Mouse (Mus musculus) forebrain, embryonic 12.5 days (tissue): Measurements from ENCODE around the gene Prex1. TPM values are rescaled to one million over a fixed set of nuclear protein-coding genes. Genes with fewer than 3 reads are reported as not detected.
A peak's percentile ranks its signal among the peaks of the same experiment; 100 is the strongest.

ENCODE experiments used
- ATAC-seq: fragments of 200-750 bp; cut with Nextera tagmentation; 2 replicates; pipeline ENCODE4 v1.8.0; 2017; ENCODE audit warnings: moderate TSS enrichment; ENCODE audit not compliant: low FRiP score
- H3K27ac ChIP-seq: fragments of 300-500 bp; sonication (generic); 2 replicates; pipeline ENCODE4 v1.5.1; 2016; ENCODE audit warnings: mild to moderate bottlenecking
- H3K27me3 ChIP-seq: fragments of 300-500 bp; sonication (generic); 2 replicates; pipeline ENCODE4 v1.6.1; 2016; ENCODE audit warnings: mild to moderate bottlenecking
- H3K36me3 ChIP-seq: fragments of 300-500 bp; sonication (generic); replicated peaks from 2 replicates; pipeline ENCODE4 v1.6.1; 2016; ENCODE audit warnings: mild to moderate bottlenecking
- H3K4me1 ChIP-seq: fragments of 300-500 bp; sonication (generic); 2 replicates; pipeline ENCODE4 v1.6.1; 2016
- H3K4me2 ChIP-seq: fragments of 300-500 bp; sonication (generic); 2 replicates; pipeline ENCODE4 v1.6.1; 2016; ENCODE audit warnings: mild to moderate bottlenecking, moderate library complexity
- H3K4me3 ChIP-seq: fragments of 300-500 bp; sonication (generic); replicated peaks from 2 replicates; pipeline ENCODE4 v1.5.1; 2016; ENCODE audit warnings: mild to moderate bottlenecking
- H3K9ac ChIP-seq: fragments of 300-500 bp; sonication (generic); 2 replicates; pipeline ENCODE4 v1.6.1; 2016; ENCODE audit warnings: mild to moderate bottlenecking
- H3K9me3 ChIP-seq: fragments of 300-500 bp; sonication (generic); 2 replicates; pipeline ENCODE4 v1.6.1; 2016
- WGBS: fragments of 180-500 bp; shearing (Covaris S2); methylation state at CpG from one replicate; pipeline ENCODE4 v1.1.7; 2016; 5-methylcytosine and 5-hydroxymethylcytosine counted together
- polyA plus RNA-seq: library from polyadenylated mRNA; unstranded; fragments of >200 nt; fragmentation: Nextera tagmentation; extraction: Ambion mirVana; gene quantifications from 2 replicates; pipeline ENCODE4 v1.2.1, GENCODE M21; 2016

Prex1 gene
- polyA plus RNA-seq, 1 experiment from 2014 or later, result 29.9 TPM

GRCm38 (mm10) chr2:166719301-166719929 lies 5.8 kb upstream of the Prex1 start:
- WGBS, result 75% methylated on average over 1 of the region's 1 CpGs
- Histone ChIP-seq H3K27ac (no peak overlapping the region), H3K4me1 (peaks cover 2% of the 10 kb centered on the region), H3K4me2 (no peak overlapping the region), H3K4me3 (no peak overlapping the region), H3K36me3 (no peaks in the 10 kb centered on the region), H3K9ac (no peak overlapping the region), H3K9me3 (no peaks in the 10 kb centered on the region), H3K27me3 (0 out of 2 replicates have a peak, but pooled peaks cover 5% of the 10 kb centered on the region)
- no peak for ATAC-seq

- no peak overlapping the region for H3K4me3 ChIP-seq
- H3K9ac ChIP-seq, result no peak overlapping the region
- 61% methylated on average over 7 of the region's 7 CpGs for WGBS
- H3K4me2 ChIP-seq, result no peak overlapping the region
- H3K27me3 ChIP-seq, result 0 out of 2 replicates have a peak, but pooled peaks cover 5% of the 10 kb centered on the region
- H3K36me3 ChIP-seq, result no peaks in the 10 kb centered on the region
- no peak overlapping the region for H3K27ac ChIP-seq
- H3K9me3 ChIP-seq, result no peaks in the 10 kb centered on the region
- ATAC-seq, result no peak
- peaks cover 28% of the 10 kb centered on the region for H3K4me1 ChIP-seq
Observed at GRCm38 (mm10) chr2:166716067-166716466, 2.4 kb upstream of the Prex1 start.

- H3K27ac ChIP-seq, result no peak overlapping the region
- WGBS, result 9% methylated on average over 11 of the region's 11 CpGs
- ATAC-seq, result peak; percentile 0; the same call in 1 of the 2 replicates
- H3K4me3 ChIP-seq, result peak overlapping the region; percentile 78
- H3K9me3 ChIP-seq, result no peaks in the 10 kb centered on the region
- H3K36me3 ChIP-seq, result no peaks in the 10 kb centered on the region
- peaks cover 32% of the 10 kb centered on the region for H3K4me1 ChIP-seq
- H3K9ac ChIP-seq, result peak overlapping the region; percentile 47; the same call in 1 of the 2 replicates
- H3K4me2 ChIP-seq, result peak overlapping the region; percentile 87
- 0 out of 2 replicates have a peak, but pooled peaks cover 5% of the 10 kb centered on the region for H3K27me3 ChIP-seq
Observed at GRCm38 (mm10) chr2:166714427-166714699, 731 bp upstream of the Prex1 start.

- no peaks in the 10 kb centered on the region for H3K9me3 ChIP-seq
- peaks cover 34% of the 10 kb centered on the region for H3K4me1 ChIP-seq
- H3K4me3 ChIP-seq, result peak overlapping the region; percentile 78
- WGBS, result under 1% methylated on average over 64 of the region's 64 CpGs
- H3K27ac ChIP-seq, result peak overlapping the region; percentile 70
- peak overlapping the region; percentile 87 for H3K4me2 ChIP-seq
- 0 out of 2 replicates have a peak, but pooled peaks cover 5% of the 10 kb centered on the region for H3K27me3 ChIP-seq
- H3K9ac ChIP-seq, result peak overlapping the region; percentile 74
- ATAC-seq, result peak; percentile 75
- H3K36me3 ChIP-seq, result no peaks in the 10 kb centered on the region
Observed at GRCm38 (mm10) chr2:166712801-166713689, 587 bp downstream of the Prex1 start.

- H3K36me3 ChIP-seq, result no peaks in the 10 kb centered on the region
- no peak for ATAC-seq
Observed at GRCm38 (mm10) chr2:166712310-166712709, 1.3 kb downstream of the Prex1 start.

GRCm38 (mm10) chr2:166711681-166712132 lies 1.9 kb downstream of the Prex1 start:
- no peak for ATAC-seq
- H3K27me3 ChIP-seq, result 0 out of 2 replicates have a peak, but pooled peaks cover 5% of the 10 kb centered on the region
- WGBS, result 24% methylated on average over 7 of the region's 7 CpGs
- peaks cover 40% of the 10 kb centered on the region for H3K4me1 ChIP-seq
- peak overlapping the region; percentile 78 for H3K4me3 ChIP-seq
- H3K27ac ChIP-seq, result no peak overlapping the region
- no peaks in the 10 kb centered on the region for H3K9me3 ChIP-seq
- H3K36me3 ChIP-seq, result no peaks in the 10 kb centered on the region
- peak overlapping the region; percentile 87 for H3K4me2 ChIP-seq
- H3K9ac ChIP-seq, result peak overlapping the region; percentile 74

More at GRCm38 (mm10) chr2:166712310-166712709, 1.3 kb downstream of the Prex1 start:
- Histone ChIP-seq H3K4me3 (peak overlapping the region; percentile 78), H3K9ac (peak overlapping the region; percentile 74), H3K4me2 (peak overlapping the region; percentile 87), H3K27me3 (0 out of 2 replicates have a peak, but pooled peaks cover 5% of the 10 kb centered on the region), H3K4me1 (peaks cover 40% of the 10 kb centered on the region), H3K27ac (peak overlapping the region; percentile 70; the same call in 1 of the 2 replicates), H3K9me3 (no peaks in the 10 kb centered on the region)
- 0% methylated on average over 4 of the region's 4 CpGs for WGBS

- no peak overlapping the region for H3K4me2 ChIP-seq
- no peaks in the 10 kb centered on the region for H3K27me3 ChIP-seq
- H3K4me3 ChIP-seq, result no peak overlapping the region
- H3K36me3 ChIP-seq, result peaks cover 8% of the 10 kb centered on the region
- 97% methylated on average over 2 of the region's 2 CpGs for WGBS
- H3K4me1 ChIP-seq, result peaks cover 40% of the 10 kb centered on the region
- no peak overlapping the region for H3K9ac ChIP-seq
- H3K27ac ChIP-seq, result no peak overlapping the region
- no peaks in the 10 kb centered on the region for H3K9me3 ChIP-seq
- no peak for ATAC-seq
Observed at GRCm38 (mm10) chr2:166709883-166710282, 3.7 kb downstream of the Prex1 start.

GRCm38 (mm10) chr2:166708304-166708703 lies 5.3 kb downstream of the Prex1 start:
- H3K27ac ChIP-seq, result no peak overlapping the region
- no peaks in the 10 kb centered on the region for H3K9me3 ChIP-seq
- no peak overlapping the region for H3K9ac ChIP-seq
- peaks cover 34% of the 10 kb centered on the region for H3K4me1 ChIP-seq
- no peak for ATAC-seq
- H3K36me3 ChIP-seq, result peaks cover 15% of the 10 kb centered on the region
- H3K4me2 ChIP-seq, result no peak overlapping the region
- WGBS, result 86% methylated on average over 8 of the region's 8 CpGs
- no peaks in the 10 kb centered on the region for H3K27me3 ChIP-seq
- no peak overlapping the region for H3K4me3 ChIP-seq

- no peaks in the 10 kb centered on the region for H3K9me3 ChIP-seq
- H3K36me3 ChIP-seq, result peaks cover 15% of the 10 kb centered on the region
- H3K27ac ChIP-seq, result no peak overlapping the region
- WGBS, result 81% methylated on average over 2 of the region's 2 CpGs
- peaks cover 17% of the 10 kb centered on the region for H3K4me1 ChIP-seq
- ATAC-seq, result no peak
- no peaks in the 10 kb centered on the region for H3K27me3 ChIP-seq
- no peak overlapping the region for H3K4me2 ChIP-seq
- H3K4me3 ChIP-seq, result no peak overlapping the region
- no peak overlapping the region for H3K9ac ChIP-seq
Observed at GRCm38 (mm10) chr2:166706526-166706925, 7.1 kb downstream of the Prex1 start.

GRCm38 (mm10) chr2:166703491-166703890 lies 10.1 kb downstream of the Prex1 start:
- no peaks in the 10 kb centered on the region for H3K27me3 ChIP-seq
- peaks cover 14% of the 10 kb centered on the region for H3K4me1 ChIP-seq
- no peak overlapping the region for H3K4me2 ChIP-seq
- H3K36me3 ChIP-seq, result peaks cover 15% of the 10 kb centered on the region
- H3K9me3 ChIP-seq, result no peaks in the 10 kb centered on the region
- no peak overlapping the region for H3K9ac ChIP-seq
- no peak overlapping the region for H3K27ac ChIP-seq
- no peak overlapping the region for H3K4me3 ChIP-seq
- WGBS, result 90% methylated on average over 3 of the region's 3 CpGs
- ATAC-seq, result no peak

- Histone ChIP-seq H3K27me3 (no peaks in the 10 kb centered on the region), H3K4me1 (peaks cover 6% of the 10 kb centered on the region; the same call in 1 of the 2 replicates), H3K4me3 (no peak overlapping the region), H3K27ac (no peak overlapping the region), H3K36me3 (peaks cover 15% of the 10 kb centered on the region), H3K4me2 (no peak overlapping the region), H3K9ac (no peak overlapping the region), H3K9me3 (no peaks in the 10 kb centered on the region)
- WGBS, result 91% methylated on average over 2 of the region's 2 CpGs
- no peak for ATAC-seq
Observed at GRCm38 (mm10) chr2:166702113-166702445, 11.6 kb downstream of the Prex1 start.

GRCm38 (mm10) chr2:166701248-166702112 lies 12.2 kb downstream of the Prex1 start:
- Histone ChIP-seq H3K4me1 (peaks cover 6% of the 10 kb centered on the region; the same call in 1 of the 2 replicates), H3K4me3 (no peak overlapping the region), H3K9me3 (no peaks in the 10 kb centered on the region), H3K27me3 (no peaks in the 10 kb centered on the region), H3K27ac (no peak overlapping the region), H3K9ac (no peak overlapping the region), H3K4me2 (no peak overlapping the region), H3K36me3 (peaks cover 15% of the 10 kb centered on the region)
- ATAC-seq, result no peak
- WGBS, result 70% methylated on average over 23 of the region's 23 CpGs
